Mouse (Mus musculus): Measurements from ENCODE around the gene Cst10.

The Cst10 gene

DNA sequence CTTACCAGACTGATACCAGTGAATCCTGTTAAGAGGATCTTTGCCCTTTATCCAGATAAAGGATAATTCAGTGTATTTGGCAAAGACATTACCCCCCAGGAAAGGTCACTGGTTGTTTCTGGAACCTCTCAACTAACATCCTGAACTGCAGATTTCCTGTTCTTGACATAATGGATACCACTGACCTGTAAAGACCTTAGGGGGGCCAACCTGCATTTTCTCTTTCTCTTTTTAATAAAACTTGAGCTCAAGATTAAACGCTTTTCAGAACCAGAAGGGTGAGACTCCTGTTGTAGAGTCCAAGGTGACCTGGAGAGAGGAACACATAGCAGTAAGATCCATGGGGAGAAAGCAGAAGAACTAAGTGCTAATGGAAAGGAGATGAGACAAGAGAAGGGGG, at the start of gene Cst10:
TSS of gene Cst10 (plus strand) at position 301 of the 400 bp plus-strand sequence.
- no peak for DNase-seq (ENCODE audit: low spot score in 2 of 2)

DNA sequence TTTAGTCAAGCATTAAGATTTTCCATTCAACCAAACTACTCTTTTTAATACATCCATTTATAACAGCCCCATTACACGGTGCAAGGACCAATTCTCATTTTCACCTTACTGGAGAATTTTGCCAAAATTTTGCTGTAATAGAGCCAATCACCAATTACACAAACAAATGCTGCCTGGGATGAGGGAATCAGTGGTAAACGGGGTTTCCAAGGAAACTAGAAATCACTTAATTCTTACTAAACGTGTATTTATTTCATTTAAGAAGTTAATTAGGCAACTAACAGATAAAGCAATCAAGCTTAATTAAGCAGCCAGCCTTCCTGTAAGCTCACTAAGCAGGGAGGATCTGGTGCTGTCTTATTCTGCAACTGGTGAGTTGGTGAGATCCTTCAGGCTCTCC, 11.9 kb upstream of the Cst10 start:
- no peak for DNase-seq (ENCODE audit: low spot score in 2 of 2)

DNA sequence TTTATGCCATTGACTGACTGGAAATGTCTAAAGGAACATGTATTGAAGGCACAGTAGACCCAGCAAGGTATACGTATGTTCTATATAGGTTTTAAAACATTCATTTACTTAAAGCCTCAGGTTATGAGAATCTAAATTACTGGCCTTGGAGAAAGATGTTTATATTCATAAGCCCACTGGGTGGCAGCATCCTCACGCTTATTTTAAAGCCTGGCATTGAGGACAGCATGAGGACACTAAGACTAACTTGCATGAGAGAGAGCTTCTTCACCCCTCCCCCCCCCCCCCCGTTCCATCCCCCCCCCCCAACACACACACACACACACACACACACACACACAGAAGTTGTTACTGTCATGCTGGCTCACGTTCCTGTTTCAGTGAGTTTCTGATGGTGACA, 17.7 kb downstream of the Cst10 start:
- no peak for DNase-seq (ENCODE audit: low spot score in 2 of 2)
